Mouse (Mus musculus) forebrain, embryonic 13.5 days (tissue): Measurements from ENCODE around the gene Atad3a. TPM values are rescaled to one million over a fixed set of nuclear protein-coding genes. Genes with fewer than 3 reads are reported as not detected.
"Not testable (repeated sequence)": the region's sequence is repeated elsewhere in the genome, so short reads cannot be mapped to it uniquely, and the experiment has no call there.

Experiments used
- ATAC-seq: fragments of 200-750 bp; cut with Nextera tagmentation; 2 replicates; pipeline ENCODE4 v1.8.0; 2017
- H3K27ac ChIP-seq: fragments of 300-500 bp; sonication (generic); 2 replicates; pipeline ENCODE4 v1.5.1; 2015; ENCODE audit warnings: inconsistent platforms, mild to moderate bottlenecking, moderate library complexity
- H3K27me3 ChIP-seq: fragments of 300-500 bp; sonication (generic); 2 replicates; pipeline ENCODE4 v1.6.1; 2015; ENCODE audit warnings: mild to moderate bottlenecking, inconsistent platforms
- H3K36me3 ChIP-seq: fragments of 300-500 bp; sonication (generic); 2 replicates; pipeline ENCODE4 v1.6.1; 2015; ENCODE audit warnings: mild to moderate bottlenecking, inconsistent platforms; ENCODE audit not compliant: poor library complexity, severe bottlenecking
- H3K4me1 ChIP-seq: fragments of 300-500 bp; sonication (generic); 2 replicates; pipeline ENCODE4 v1.6.1; 2015; ENCODE audit warnings: inconsistent platforms
- H3K4me2 ChIP-seq: fragments of 300-500 bp; sonication (generic); 2 replicates; pipeline ENCODE4 v1.6.1; 2015; ENCODE audit warnings: inconsistent platforms, mild to moderate bottlenecking, moderate library complexity
- H3K4me3 ChIP-seq: fragments of 300-500 bp; sonication (generic); 2 replicates; pipeline ENCODE4 v1.5.1; 2015; ENCODE audit warnings: mild to moderate bottlenecking, inconsistent platforms
- H3K9ac ChIP-seq: fragments of 300-500 bp; sonication (generic); 2 replicates; pipeline ENCODE4 v1.6.1; 2015; ENCODE audit warnings: mild to moderate bottlenecking, inconsistent platforms
- H3K9me3 ChIP-seq: fragments of 300-500 bp; sonication (generic); replicated peaks from 2 replicates; pipeline ENCODE4 v1.6.1; 2016; ENCODE audit warnings: inconsistent platforms
- WGBS: fragments of 180-500 bp; shearing (Covaris S2); methylation state at CpG from one replicate; pipeline ENCODE4 v1.1.7; 2015; 5-methylcytosine and 5-hydroxymethylcytosine counted together
- polyA plus RNA-seq: library from polyadenylated mRNA; unstranded; fragments of >200 nt; fragmentation: Nextera tagmentation; extraction: Ambion mirVana; gene quantifications from 2 replicates; pipeline ENCODE4 v1.2.1, GENCODE M21; 2015

The Atad3a gene
- polyA plus RNA-seq, 1 experiment from 2014 or later, result 79.2 TPM

DNA sequence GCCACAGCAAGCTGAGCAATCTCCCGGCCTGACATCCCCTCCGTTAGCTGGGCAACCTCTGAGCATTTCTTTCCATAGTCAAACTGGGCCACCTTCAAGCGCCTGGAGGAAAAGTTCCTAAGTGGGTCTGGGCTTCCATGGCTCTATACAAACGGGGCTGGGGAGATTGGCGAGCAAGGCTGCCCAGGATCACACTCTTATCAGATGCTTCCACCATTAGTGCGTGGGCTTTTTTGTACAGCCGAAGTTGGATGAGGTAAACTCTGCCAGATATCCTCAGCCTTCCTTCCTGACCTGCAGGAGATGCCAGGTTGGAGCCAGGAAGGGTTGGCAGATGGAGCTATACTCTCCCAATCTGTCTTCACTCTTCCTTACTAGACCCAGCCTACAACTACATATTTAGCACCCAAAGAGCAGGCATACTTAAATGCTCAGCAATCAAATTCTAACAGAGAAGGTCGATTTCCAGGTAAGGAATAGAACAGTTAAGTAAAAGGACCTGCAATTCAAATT is 14.8 kb downstream of the Atad3a start:
- Histone ChIP-seq H3K9ac (no peak overlapping the region), H3K4me1 (no peaks in the 10 kb centered on the region), H3K4me3 (no peak overlapping the region), H3K9me3 (no peaks in the 10 kb centered on the region), H3K36me3 (peaks cover 98% of the 10 kb centered on the region), H3K27me3 (no peaks in the 10 kb centered on the region), H3K4me2 (no peak overlapping the region), H3K27ac (no peak overlapping the region)
- 88% methylated on average over 8 of the region's 8 CpGs for WGBS
- no peak for ATAC-seq

- ATAC-seq, result no peak
- WGBS, result 95% methylated on average over 5 of the region's 5 CpGs
These were observed 15.8 kb downstream of the Atad3a start for GRCm38 (mm10) chr4:155745136-155745535.

DNA sequence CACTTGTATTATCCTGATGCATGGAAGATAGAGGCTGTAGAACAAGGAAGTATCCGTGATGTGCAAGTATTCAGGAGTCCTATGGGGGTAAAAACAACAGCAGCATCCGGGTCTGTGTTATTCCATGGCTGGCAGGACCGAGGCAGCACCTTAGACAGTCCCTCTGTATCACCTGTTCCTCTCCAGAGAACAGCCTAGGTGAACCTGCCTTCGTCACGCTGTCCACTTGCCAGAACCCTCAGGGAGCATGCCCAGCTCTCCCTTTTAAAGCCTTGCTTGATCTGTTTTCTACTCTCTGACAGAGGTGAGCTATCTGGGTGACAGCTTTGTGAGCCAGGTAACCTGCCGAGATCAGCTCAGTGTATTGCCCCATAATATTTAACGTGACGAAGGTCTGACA is 16.4 kb downstream of the Atad3a start:
- ATAC-seq, result no peak
- no peak overlapping the region for H3K9ac ChIP-seq
- H3K4me2 ChIP-seq, result no peak overlapping the region
- H3K36me3 ChIP-seq, result peaks cover 98% of the 10 kb centered on the region
- H3K4me1 ChIP-seq, result no peaks in the 10 kb centered on the region
- H3K27me3 ChIP-seq, result no peaks in the 10 kb centered on the region
- no peak overlapping the region for H3K4me3 ChIP-seq
- 92% methylated on average over 8 of the region's 8 CpGs for WGBS
- no peaks in the 10 kb centered on the region for H3K9me3 ChIP-seq
- H3K27ac ChIP-seq, result no peak overlapping the region

More at GRCm38 (mm10) chr4:155745136-155745535, 15.8 kb downstream of the Atad3a start:
- Histone ChIP-seq H3K4me3 (no peak overlapping the region), H3K27ac (no peak overlapping the region), H3K9me3 (no peaks in the 10 kb centered on the region), H3K27me3 (no peaks in the 10 kb centered on the region), H3K36me3 (peaks cover 98% of the 10 kb centered on the region), H3K4me1 (no peaks in the 10 kb centered on the region), H3K9ac (no peak overlapping the region), H3K4me2 (no peak overlapping the region)

GRCm38 (mm10) chr4:155742684-155743083 is 18.2 kb downstream of the Atad3a start:
- Histone ChIP-seq H3K27ac (no peak overlapping the region), H3K4me2 (no peak overlapping the region), H3K27me3 (no peaks in the 10 kb centered on the region), H3K9me3 (no peaks in the 10 kb centered on the region), H3K4me1 (no peaks in the 10 kb centered on the region), H3K4me3 (no peak overlapping the region), H3K36me3 (peaks cover 95% of the 10 kb centered on the region), H3K9ac (no peak overlapping the region)
- 94% methylated on average over 5 of the region's 5 CpGs for WGBS
- no peak for ATAC-seq

GRCm38 (mm10) chr4:155740681-155741080 is 20.2 kb downstream of the Atad3a start:
- not testable (repeated sequence) for H3K9me3 ChIP-seq, H3K4me3 ChIP-seq, H3K27ac ChIP-seq, H3K27me3 ChIP-seq, H3K4me2 ChIP-seq, ATAC-seq, H3K9ac ChIP-seq
- Histone ChIP-seq H3K36me3 (peaks cover 86% of the 10 kb centered on the region), H3K4me1 (peaks cover 11% of the 10 kb centered on the region)
- 91% methylated on average over 10 of the region's 10 CpGs for WGBS

DNA sequence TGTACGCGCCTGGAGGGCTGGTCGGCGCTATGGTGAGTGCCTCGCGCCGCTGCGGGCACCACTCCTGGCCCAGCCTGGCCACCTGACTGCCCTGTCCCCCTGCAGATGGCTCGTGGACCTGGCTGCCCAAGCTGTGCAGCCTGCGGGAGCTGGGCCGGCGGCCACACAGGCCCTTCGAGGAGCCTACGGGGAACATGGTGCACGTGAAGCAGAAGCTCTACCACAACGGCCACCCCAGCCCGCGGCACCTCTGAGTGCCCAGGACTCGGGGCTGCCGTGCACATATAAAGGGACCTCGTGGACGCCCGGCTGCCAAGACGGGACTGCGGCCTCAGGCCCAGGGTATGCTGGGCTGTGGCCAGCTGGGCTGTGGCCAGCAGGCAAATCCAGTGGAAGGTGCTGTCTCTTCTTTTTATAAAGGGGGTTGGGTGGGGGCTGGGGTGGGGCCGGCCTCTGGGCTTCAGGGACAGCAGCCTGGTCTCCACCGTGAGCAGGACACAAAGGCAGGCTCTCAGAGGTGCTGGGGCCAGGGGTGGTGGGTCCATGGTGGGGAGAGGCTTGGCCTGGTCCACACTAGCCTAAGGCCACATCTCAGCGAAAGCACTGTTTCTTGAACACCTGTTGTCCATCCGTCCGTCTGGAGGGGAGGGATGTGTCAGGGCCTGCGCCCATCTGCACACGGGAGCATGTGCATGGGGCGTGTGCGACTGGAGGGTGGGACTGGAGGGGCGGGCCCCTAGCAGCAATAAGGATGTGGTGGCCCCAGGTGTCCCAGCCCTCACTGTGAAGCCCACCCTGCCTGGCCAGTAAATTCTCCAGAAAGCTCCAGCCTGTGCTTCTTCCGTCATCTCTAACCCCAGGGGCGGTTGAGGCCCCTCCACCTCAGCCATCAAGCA is 20.9 kb downstream of the Atad3a start:
- H3K9me3 ChIP-seq, result no peaks in the 10 kb centered on the region
- WGBS, result 80% methylated on average over 37 of the region's 37 CpGs
- H3K9ac ChIP-seq, result no peak overlapping the region
- ATAC-seq, result 0 out of 2 replicates have a peak, but pooled peaks have one; percentile 14
- H3K36me3 ChIP-seq, result peaks cover 79% of the 10 kb centered on the region
- H3K27ac ChIP-seq, result no peak overlapping the region
- no peaks in the 10 kb centered on the region for H3K27me3 ChIP-seq
- peaks cover 15% of the 10 kb centered on the region for H3K4me1 ChIP-seq
- no peak overlapping the region for H3K4me2 ChIP-seq
- no peak overlapping the region for H3K4me3 ChIP-seq

- H3K36me3 ChIP-seq, result peaks cover 72% of the 10 kb centered on the region
- no peaks in the 10 kb centered on the region for H3K9me3 ChIP-seq
- H3K9ac ChIP-seq, result no peak overlapping the region
- 84% methylated on average over 6 of the region's 6 CpGs for WGBS
- no peak for ATAC-seq
- peaks cover 17% of the 10 kb centered on the region for H3K4me1 ChIP-seq
- H3K4me2 ChIP-seq, result no peak overlapping the region
- H3K27me3 ChIP-seq, result no peaks in the 10 kb centered on the region
- H3K27ac ChIP-seq, result no peak overlapping the region
- no peak overlapping the region for H3K4me3 ChIP-seq
These were observed 21.7 kb downstream of the Atad3a start for GRCm38 (mm10) chr4:155739152-155739551.

GRCm38 (mm10) chr4:155738262-155738661 is 22.6 kb downstream of the Atad3a start:
- H3K36me3 ChIP-seq, result peaks cover 66% of the 10 kb centered on the region
- no peaks in the 10 kb centered on the region for H3K27me3 ChIP-seq
- no peak for ATAC-seq
- H3K9me3 ChIP-seq, result no peaks in the 10 kb centered on the region
- WGBS, result 72% methylated on average over 8 of the region's 8 CpGs
- H3K9ac ChIP-seq, result no peak overlapping the region
- H3K4me1 ChIP-seq, result peaks cover 22% of the 10 kb centered on the region
- no peak overlapping the region for H3K4me3 ChIP-seq
- no peak overlapping the region for H3K27ac ChIP-seq
- no peak overlapping the region for H3K4me2 ChIP-seq

DNA sequence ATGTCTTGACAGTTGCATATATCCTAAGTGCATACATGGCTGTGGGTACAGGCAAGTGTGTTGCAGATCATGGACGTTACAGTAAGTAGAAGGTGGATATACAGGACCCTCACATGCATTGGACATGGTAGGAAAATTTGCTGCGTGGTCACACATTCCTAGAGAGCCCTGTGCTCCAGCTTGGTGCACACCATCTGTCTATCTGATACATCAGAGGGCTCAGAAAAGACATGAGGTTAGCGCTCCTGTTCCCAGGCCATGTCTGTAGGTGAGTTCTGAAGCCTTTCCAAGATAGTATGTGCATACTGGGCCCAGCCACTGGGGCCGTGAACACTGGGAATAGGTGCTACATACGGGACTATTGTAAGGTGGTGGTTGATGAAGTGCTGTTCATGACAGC is 24.5 kb downstream of the Atad3a start:
- Histone ChIP-seq H3K4me3 (peak overlapping the region; percentile 83), H3K36me3 (peaks cover 58% of the 10 kb centered on the region), H3K9me3 (no peaks in the 10 kb centered on the region), H3K9ac (peak overlapping the region; percentile 95; the same call in 1 of the 2 replicates), H3K4me1 (peaks cover 22% of the 10 kb centered on the region), H3K27me3 (no peaks in the 10 kb centered on the region), H3K27ac (no peak overlapping the region), H3K4me2 (peak overlapping the region; percentile 93)
- no peak for ATAC-seq
- 89% methylated on average over 5 of the region's 5 CpGs for WGBS

- H3K4me2 ChIP-seq, result peak overlapping the region; percentile 93
- H3K27ac ChIP-seq, result peak overlapping the region; percentile 91
- H3K4me1 ChIP-seq, result peaks cover 22% of the 10 kb centered on the region
- 72% methylated on average over 5 of the region's 5 CpGs for WGBS
- peak overlapping the region; percentile 83 for H3K4me3 ChIP-seq
- H3K9me3 ChIP-seq, result no peaks in the 10 kb centered on the region
- no peaks in the 10 kb centered on the region for H3K27me3 ChIP-seq
- peak overlapping the region; percentile 95 for H3K9ac ChIP-seq
- H3K36me3 ChIP-seq, result peaks cover 56% of the 10 kb centered on the region
- no peak; the same call in 1 of the 2 replicates for ATAC-seq
These were observed 25.1 kb downstream of the Atad3a start for GRCm38 (mm10) chr4:155735788-155736187.

DNA sequence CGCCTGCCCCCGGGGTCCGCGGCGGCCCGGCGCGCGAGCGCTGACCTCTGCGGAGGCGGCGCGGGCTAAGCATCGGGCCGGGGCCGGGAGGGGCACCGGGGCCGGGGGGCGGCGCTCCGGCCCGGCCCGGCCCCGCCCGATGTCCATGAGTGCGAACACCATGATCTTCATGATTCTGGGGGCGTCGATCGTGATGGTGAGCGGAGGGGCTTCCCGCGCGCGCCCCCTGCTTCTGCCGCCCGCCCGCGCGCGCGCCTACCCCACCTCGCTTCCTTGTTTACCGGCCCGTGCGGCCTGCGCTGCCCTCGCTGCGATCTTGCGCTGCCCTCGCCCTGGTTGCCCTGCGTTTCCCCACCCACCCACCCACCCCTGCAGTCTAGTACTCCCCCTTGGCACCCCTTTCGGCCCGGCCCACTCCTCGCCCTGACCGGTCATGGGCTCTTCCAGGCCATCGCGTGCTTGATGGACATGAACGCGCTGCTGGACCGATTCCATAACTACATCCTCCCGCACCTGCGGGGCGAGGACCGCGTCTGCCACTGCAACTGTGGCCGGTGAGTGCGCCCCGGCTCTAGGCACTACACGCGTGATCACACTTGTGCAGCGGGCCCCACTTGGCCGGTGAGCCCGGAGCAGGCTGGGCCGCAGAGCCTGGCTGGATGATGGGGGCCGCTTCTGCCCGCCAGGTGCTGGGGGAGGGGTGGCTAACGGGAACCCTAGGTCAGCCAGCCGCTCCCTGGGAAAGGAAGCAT is 25.8 kb downstream of the Atad3a start:
- no peaks in the 10 kb centered on the region for H3K9me3 ChIP-seq
- WGBS, result under 1% methylated on average over 43 of the region's 79 CpGs
- H3K4me3 ChIP-seq, result peak overlapping the region; percentile 83
- peak overlapping the region; percentile 91 for H3K27ac ChIP-seq
- H3K36me3 ChIP-seq, result peaks cover 52% of the 10 kb centered on the region
- peak overlapping the region; percentile 93 for H3K4me2 ChIP-seq
- H3K27me3 ChIP-seq, result no peaks in the 10 kb centered on the region
- peak overlapping the region; percentile 95 for H3K9ac ChIP-seq
- peak; percentile 60 for ATAC-seq
- peaks cover 22% of the 10 kb centered on the region for H3K4me1 ChIP-seq
